Mouse (Mus musculus): Measurements from ENCODE around the gene Tnip1. TPM values are rescaled to one million over a fixed set of nuclear protein-coding genes. Genes with fewer than 3 reads are reported as not detected.

Tnip1 gene
- polyA plus RNA-seq, 1 experiment from 2014 or later = 19.2 TPM

- Histone ChIP-seq H3K27me3 (ENCODE audit: control insufficient read depth, insufficient read depth, low read depth, low read length) (no peaks in the 10 kb centered on the region), H3K4me3 (ENCODE audit: low read length) (no peak overlapping the region), H3K9ac (ENCODE audit: low read length) (no peak overlapping the region), H3K9me3 (ENCODE audit: control insufficient read depth, low read length) (no peaks in the 10 kb centered on the region), H3K4me2 (ENCODE audit: low read depth, low read length) (no peak overlapping the region), H3K4me1 (replicated peaks; ENCODE audit: control insufficient read depth, insufficient read depth, low read length) (peaks cover 6% of the 10 kb centered on the region; the same call in 1 of the 2 replicates), H3K27ac (ENCODE audit: low read length) (no peak overlapping the region), H3K36me3 (ENCODE audit: control insufficient read depth, insufficient read depth, low read length) (no peaks in the 10 kb centered on the region)
- no peak for ATAC-seq (ENCODE audit: low read depth)
- WGBS = 59% methylated on average over 6 of the region's 6 CpGs
Observed at GRCm38 (mm10) chr11:54952651-54953050, 10.1 kb downstream of the Tnip1 start.

- no peaks in the 10 kb centered on the region for H3K9me3 ChIP-seq (ENCODE audit: control insufficient read depth, low read length)
- H3K27ac ChIP-seq (ENCODE audit: low read length) = no peak overlapping the region
- no peak overlapping the region for H3K9ac ChIP-seq (ENCODE audit: low read length)
- no peaks in the 10 kb centered on the region for H3K27me3 ChIP-seq (ENCODE audit: control insufficient read depth, insufficient read depth, low read depth, low read length)
- peaks cover 4% of the 10 kb centered on the region; the same call in 1 of the 2 replicates for H3K4me1 ChIP-seq (replicated peaks; ENCODE audit: control insufficient read depth, insufficient read depth, low read length)
- H3K4me2 ChIP-seq (ENCODE audit: low read depth, low read length) = no peak overlapping the region
- WGBS = 77% methylated on average over 6 of the region's 6 CpGs
- ATAC-seq (ENCODE audit: low read depth) = no peak
- H3K4me3 ChIP-seq (ENCODE audit: low read length) = no peak overlapping the region
- no peaks in the 10 kb centered on the region for H3K36me3 ChIP-seq (ENCODE audit: control insufficient read depth, insufficient read depth, low read length)
Observed at GRCm38 (mm10) chr11:54950684-54951083, 12.0 kb downstream of the Tnip1 start.

DNA sequence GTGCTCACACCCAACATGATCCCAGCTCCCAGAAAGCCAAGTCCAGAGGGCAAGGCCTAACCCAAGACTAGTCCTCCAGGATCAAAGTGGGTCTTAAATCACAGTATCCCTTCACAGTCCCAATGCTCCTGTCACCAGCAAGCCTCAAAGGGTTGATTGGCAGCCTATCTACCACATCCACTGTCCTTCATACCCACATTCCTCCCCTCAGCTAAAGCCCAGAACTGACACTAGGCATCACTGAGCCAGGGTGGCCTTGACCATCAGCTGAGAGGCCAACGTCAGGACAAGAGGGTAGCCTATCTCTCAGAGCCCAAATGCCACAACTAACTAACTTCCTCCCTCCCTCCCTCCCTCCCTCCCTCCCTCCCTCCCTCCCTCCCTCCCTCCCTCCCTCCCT lies 13.0 kb downstream of the Tnip1 start:
- Histone ChIP-seq H3K4me3 (ENCODE audit: low read length) (no peak overlapping the region), H3K9ac (ENCODE audit: low read length) (no peak overlapping the region)
- WGBS = 41% methylated on average over 1 of the region's 1 CpGs

DNA sequence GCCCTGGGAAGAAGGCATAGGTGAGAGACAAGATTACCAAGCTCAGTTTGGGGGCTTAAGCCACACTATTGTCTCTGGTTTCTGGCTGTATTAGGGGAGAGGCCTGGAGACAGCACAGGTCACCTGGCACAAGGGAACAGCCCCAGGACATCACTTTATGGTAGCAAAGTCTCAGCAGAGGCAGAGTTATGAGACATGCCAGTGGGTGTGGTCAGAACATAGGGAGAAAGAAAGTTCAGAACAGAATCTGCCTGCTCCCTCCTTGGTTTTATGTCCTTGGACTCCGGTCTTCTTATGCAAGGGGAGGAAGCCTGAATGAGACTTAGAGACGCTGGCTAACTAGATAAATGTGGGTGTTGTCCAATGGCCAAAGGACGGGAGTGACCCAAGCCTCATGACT lies 18.0 kb downstream of the Tnip1 start:
- Histone ChIP-seq H3K27me3 (ENCODE audit: control insufficient read depth, insufficient read depth, low read depth, low read length) (no peaks in the 10 kb centered on the region), H3K4me1 (replicated peaks; ENCODE audit: control insufficient read depth, insufficient read depth, low read length) (no peaks in the 10 kb centered on the region), H3K36me3 (ENCODE audit: control insufficient read depth, insufficient read depth, low read length) (no peaks in the 10 kb centered on the region), H3K27ac (ENCODE audit: low read length) (no peak overlapping the region), H3K9me3 (ENCODE audit: control insufficient read depth, low read length) (no peaks in the 10 kb centered on the region), H3K4me2 (ENCODE audit: low read depth, low read length) (no peak overlapping the region), H3K9ac (ENCODE audit: low read length) (no peak overlapping the region), H3K4me3 (ENCODE audit: low read length) (no peak overlapping the region)
- 79% methylated on average over 3 of the region's 3 CpGs for WGBS
- no peak for ATAC-seq (ENCODE audit: low read depth)

More for the DNA sequence above, 13.0 kb downstream of the Tnip1 start:
- H3K27me3 ChIP-seq (ENCODE audit: control insufficient read depth, insufficient read depth, low read depth, low read length) = no peaks in the 10 kb centered on the region
- H3K9me3 ChIP-seq (ENCODE audit: control insufficient read depth, low read length) = no peaks in the 10 kb centered on the region
- no peaks in the 10 kb centered on the region for H3K4me1 ChIP-seq (replicated peaks; ENCODE audit: control insufficient read depth, insufficient read depth, low read length)
- no peaks in the 10 kb centered on the region for H3K36me3 ChIP-seq (ENCODE audit: control insufficient read depth, insufficient read depth, low read length)
- ATAC-seq (ENCODE audit: low read depth) = no peak
- no peak overlapping the region for H3K4me2 ChIP-seq (ENCODE audit: low read depth, low read length)
- no peak overlapping the region for H3K27ac ChIP-seq (ENCODE audit: low read length)

DNA sequence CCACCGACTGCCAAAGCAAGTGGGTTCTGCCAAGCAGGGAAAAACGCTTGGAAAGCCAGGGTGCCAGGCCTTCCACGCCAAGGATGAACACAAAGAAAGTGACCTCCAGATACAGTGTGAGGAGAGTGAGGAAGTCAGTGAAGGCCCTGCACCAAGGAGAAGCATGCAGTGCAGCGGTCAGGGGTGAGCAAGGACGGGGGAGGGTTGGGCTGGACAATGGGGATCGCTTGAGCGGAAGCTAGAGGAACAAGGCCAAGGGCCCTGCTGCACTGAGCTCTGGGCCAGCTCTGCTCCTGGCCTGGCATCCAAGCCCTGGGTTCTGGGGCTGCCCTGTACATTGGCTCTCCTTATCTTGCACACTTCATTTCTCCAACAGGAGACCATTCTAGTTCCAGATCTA lies 22.7 kb downstream of the Tnip1 start:
- H3K4me1 ChIP-seq (replicated peaks; ENCODE audit: control insufficient read depth, insufficient read depth, low read length) = peaks cover 4% of the 10 kb centered on the region; the same call in 1 of the 2 replicates
- no peaks in the 10 kb centered on the region for H3K9me3 ChIP-seq (ENCODE audit: control insufficient read depth, low read length)
- 0 out of 2 replicates have a peak, but pooled peaks cover 6% of the 10 kb centered on the region for H3K36me3 ChIP-seq (ENCODE audit: control insufficient read depth, insufficient read depth, low read length)
- ATAC-seq (ENCODE audit: low read depth) = no peak
- no peaks in the 10 kb centered on the region for H3K27me3 ChIP-seq (ENCODE audit: control insufficient read depth, insufficient read depth, low read depth, low read length)
- H3K9ac ChIP-seq (ENCODE audit: low read length) = no peak overlapping the region
- no peak overlapping the region for H3K27ac ChIP-seq (ENCODE audit: low read length)
- H3K4me2 ChIP-seq (ENCODE audit: low read depth, low read length) = no peak overlapping the region
- 84% methylated on average over 7 of the region's 7 CpGs for WGBS
- H3K4me3 ChIP-seq (ENCODE audit: low read length) = no peak overlapping the region

DNA sequence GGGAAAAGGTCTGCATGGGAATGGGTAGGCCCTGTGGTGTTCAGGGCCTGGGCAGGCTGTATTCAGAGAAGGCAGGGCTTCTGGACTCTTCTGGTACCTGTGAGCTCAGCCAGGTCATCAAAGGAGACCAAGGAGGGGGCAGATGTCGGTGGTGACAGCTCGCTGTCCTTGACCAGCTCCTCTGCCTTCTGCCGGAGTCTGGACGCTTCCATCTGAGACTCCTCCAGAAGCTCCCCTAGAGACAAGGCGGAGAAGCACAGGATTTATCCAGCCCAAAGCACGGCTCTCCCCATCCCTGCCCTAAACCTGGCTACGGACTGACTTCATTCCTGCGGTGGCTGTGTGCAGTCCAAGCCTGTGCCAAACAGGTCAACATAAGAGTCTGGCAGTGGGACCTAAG lies 23.2 kb downstream of the Tnip1 start:
- H3K4me1 ChIP-seq (replicated peaks; ENCODE audit: control insufficient read depth, insufficient read depth, low read length) = peaks cover 4% of the 10 kb centered on the region; the same call in 1 of the 2 replicates
- ATAC-seq (ENCODE audit: low read depth) = no peak
- H3K4me2 ChIP-seq (ENCODE audit: low read depth, low read length) = no peak overlapping the region
- 88% methylated on average over 8 of the region's 8 CpGs for WGBS
- no peak overlapping the region for H3K9ac ChIP-seq (ENCODE audit: low read length)
- H3K27ac ChIP-seq (ENCODE audit: low read length) = no peak overlapping the region
- H3K9me3 ChIP-seq (ENCODE audit: control insufficient read depth, low read length) = no peaks in the 10 kb centered on the region
- H3K4me3 ChIP-seq (ENCODE audit: low read length) = no peak overlapping the region
- H3K27me3 ChIP-seq (ENCODE audit: control insufficient read depth, insufficient read depth, low read depth, low read length) = no peaks in the 10 kb centered on the region
- H3K36me3 ChIP-seq (ENCODE audit: control insufficient read depth, insufficient read depth, low read length) = 0 out of 2 replicates have a peak, but pooled peaks cover 6% of the 10 kb centered on the region

DNA sequence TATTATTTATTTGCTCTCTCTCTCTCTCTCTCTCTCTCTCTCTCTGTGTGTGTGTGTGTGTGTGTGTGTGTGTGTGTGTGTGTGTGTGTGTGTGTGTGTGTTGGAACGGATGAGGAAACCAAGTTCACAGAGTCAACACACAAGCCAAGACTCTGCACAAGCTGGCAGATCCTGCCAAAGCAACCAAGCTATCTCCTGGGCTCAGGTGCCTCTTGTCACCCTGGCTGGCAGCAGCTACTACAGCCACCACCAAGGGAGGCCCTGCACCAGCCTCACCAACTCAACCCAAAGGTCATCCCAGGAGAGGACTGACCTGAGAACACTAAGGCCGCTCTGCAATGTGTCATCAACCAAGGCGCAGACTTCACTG lies 26.0 kb downstream of the Tnip1 start:
- Histone ChIP-seq H3K27me3 (ENCODE audit: control insufficient read depth, insufficient read depth, low read depth, low read length) (no peaks in the 10 kb centered on the region), H3K4me2 (ENCODE audit: low read depth, low read length) (no peak overlapping the region), H3K27ac (ENCODE audit: low read length) (no peak overlapping the region), H3K4me1 (replicated peaks; ENCODE audit: control insufficient read depth, insufficient read depth, low read length) (peaks cover 4% of the 10 kb centered on the region; the same call in 1 of the 2 replicates), H3K9ac (ENCODE audit: low read length) (no peak overlapping the region), H3K4me3 (ENCODE audit: low read length) (no peak overlapping the region), H3K36me3 (ENCODE audit: control insufficient read depth, insufficient read depth, low read length) (peaks cover 8% of the 10 kb centered on the region; the same call in 1 of the 2 replicates), H3K9me3 (ENCODE audit: control insufficient read depth, low read length) (no peaks in the 10 kb centered on the region)
- ATAC-seq (ENCODE audit: low read depth) = no peak
- WGBS = 84% methylated on average over 3 of the region's 3 CpGs

GRCm38 (mm10) chr11:54936035-54936770 lies 26.5 kb downstream of the Tnip1 start:
- Histone ChIP-seq H3K4me1 (replicated peaks; ENCODE audit: control insufficient read depth, insufficient read depth, low read length) (peaks cover 4% of the 10 kb centered on the region; the same call in 1 of the 2 replicates), H3K27ac (ENCODE audit: low read length) (0 out of 2 replicates have a peak overlapping the region, but pooled peaks have one; percentile 5), H3K27me3 (ENCODE audit: control insufficient read depth, insufficient read depth, low read depth, low read length) (no peaks in the 10 kb centered on the region), H3K4me3 (ENCODE audit: low read length) (no peak overlapping the region), H3K9ac (ENCODE audit: low read length) (no peak overlapping the region), H3K4me2 (ENCODE audit: low read depth, low read length) (no peak overlapping the region), H3K9me3 (ENCODE audit: control insufficient read depth, low read length) (no peaks in the 10 kb centered on the region), H3K36me3 (ENCODE audit: control insufficient read depth, insufficient read depth, low read length) (peaks cover 8% of the 10 kb centered on the region; the same call in 1 of the 2 replicates)
- 30% methylated on average over 12 of the region's 12 CpGs for WGBS
- peak; percentile 73 for ATAC-seq (ENCODE audit: low read depth)

DNA sequence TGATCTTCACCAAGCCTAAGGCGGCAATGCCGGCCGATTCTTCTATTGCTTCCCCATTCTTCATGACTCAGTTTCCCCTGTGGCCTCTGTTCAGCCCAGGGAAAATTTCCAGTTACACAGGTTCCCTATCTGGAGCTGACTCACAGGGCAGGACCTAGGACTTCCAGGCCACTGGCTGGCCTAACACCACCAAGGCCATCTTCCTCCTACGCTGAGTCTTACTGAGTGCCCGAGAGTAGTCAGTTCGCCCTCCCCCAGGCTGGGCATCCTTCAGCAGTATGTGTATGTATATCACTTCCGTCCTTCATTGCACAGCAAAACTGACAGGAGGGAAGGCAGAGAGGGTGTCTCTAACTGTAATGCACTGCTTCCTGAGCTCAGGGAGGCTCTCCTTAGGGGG lies 28.5 kb downstream of the Tnip1 start:
- Histone ChIP-seq H3K27ac (ENCODE audit: low read length) (no peak overlapping the region), H3K36me3 (ENCODE audit: control insufficient read depth, insufficient read depth, low read length) (peaks cover 8% of the 10 kb centered on the region; the same call in 1 of the 2 replicates), H3K4me1 (replicated peaks; ENCODE audit: control insufficient read depth, insufficient read depth, low read length) (peaks cover 4% of the 10 kb centered on the region; the same call in 1 of the 2 replicates), H3K4me2 (ENCODE audit: low read depth, low read length) (no peak overlapping the region), H3K9ac (ENCODE audit: low read length) (no peak overlapping the region), H3K9me3 (ENCODE audit: control insufficient read depth, low read length) (no peaks in the 10 kb centered on the region), H3K4me3 (ENCODE audit: low read length) (no peak overlapping the region), H3K27me3 (ENCODE audit: control insufficient read depth, insufficient read depth, low read depth, low read length) (no peaks in the 10 kb centered on the region)
- 93% methylated on average over 7 of the region's 7 CpGs for WGBS
- ATAC-seq (ENCODE audit: low read depth) = no peak
